Mouse (Mus musculus) MEL (cell line): Measurements from ENCODE around the gene Zfp961. TPM values are rescaled to one million over a fixed set of nuclear protein-coding genes. Genes with fewer than 3 reads are reported as not detected.
A peak's percentile ranks its signal among the peaks of the same experiment; 100 is the strongest.

ENCODE experiments used
- DNase-seq: peaks from one replicate; pipeline ENCODE4 v3.0.0; 2011; ENCODE audit warnings: low read depth, low spot score
- H3K27ac ChIP-seq: 2 replicates; pipeline ENCODE4 v1.5.1; 2012; ENCODE audit warnings: low read depth, mild to moderate bottlenecking, control low read depth, low read length, moderate library complexity; ENCODE audit not compliant: control insufficient read depth
- H3K27me3 ChIP-seq, 2 experiments: fragments of 150-350 bp in 1 of 2; sonication (generic) in 1 of 2; 2 replicates each; pipeline ENCODE4 v1.6.1; 2012; ENCODE audit warnings: low read length in 2 of 2, mild to moderate bottlenecking in 2 of 2, improper control_type of control experiment in 1 of 2, moderate library complexity in 1 of 2; ENCODE audit not compliant: insufficient read depth in 2 of 2, control insufficient read depth in 1 of 2
- H3K36me3 ChIP-seq, 2 experiments: 2 replicates each; pipeline ENCODE4 v1.6.1; 2012 to 2014; ENCODE audit warnings: low read length in 2 of 2, improper control_type of control experiment in 1 of 2, inconsistent platforms in 1 of 2, mild to moderate bottlenecking in 1 of 2; ENCODE audit not compliant: insufficient read depth in 2 of 2, control insufficient read depth in 1 of 2
- H3K4me1 ChIP-seq, 2 experiments: fragments of 150-350 bp in 1 of 2; sonication (generic) in 1 of 2; 2 replicates each; pipeline ENCODE4 v1.6.1; 2012; ENCODE audit warnings: low read length in 2 of 2, improper control_type of control experiment in 1 of 2, mild to moderate bottlenecking in 1 of 2; ENCODE audit not compliant: insufficient read depth in 2 of 2, control insufficient read depth in 1 of 2
- H3K4me3 ChIP-seq, 2 experiments: fragments of 150-350 bp in 1 of 2; sonication (generic) in 1 of 2; 2 replicates each; pipeline ENCODE4 v1.5.1; 2012; ENCODE audit warnings: low read depth in 2 of 2, low read length in 2 of 2, mild to moderate bottlenecking in 2 of 2, moderate library complexity in 2 of 2, control low read depth in 1 of 2, improper control_type of control experiment in 1 of 2; ENCODE audit not compliant: control insufficient read depth in 1 of 2, insufficient read depth in 1 of 2
- H3K79me2 ChIP-seq: 2 replicates; pipeline ENCODE4 v1.6.1; 2012; ENCODE audit warnings: mild to moderate bottlenecking, low read length, moderate library complexity; ENCODE audit not compliant: control insufficient read depth, poor library complexity, insufficient read depth
- H3K9ac ChIP-seq: 2 replicates; pipeline ENCODE4 v1.6.1; 2012; ENCODE audit warnings: low read depth, mild to moderate bottlenecking, control low read depth, low read length, moderate library complexity; ENCODE audit not compliant: control insufficient read depth, poor library complexity, severe bottlenecking
- H3K9me3 ChIP-seq: fragments of 150-350 bp; sonication (generic); replicated peaks from 2 replicates; pipeline ENCODE4 v1.6.1; 2012; ENCODE audit warnings: mild to moderate bottlenecking, low read length, improper control_type of control experiment, moderate library complexity; ENCODE audit not compliant: insufficient read depth
- CHD1 ChIP-seq: IDR thresholded peaks from 2 replicates; pipeline ENCODE4 v1.6.1; 2012; ENCODE audit warnings: low read depth, mild to moderate bottlenecking, inconsistent platforms, low read length, improper control_type of control experiment
- CHD2 ChIP-seq: IDR thresholded peaks from 2 replicates; pipeline ENCODE4 v1.6.1; 2011; ENCODE audit warnings: low read length, improper control_type of control experiment
- E2F4 ChIP-seq: IDR thresholded peaks from 2 replicates; pipeline ENCODE4 v1.6.1; 2011; ENCODE audit warnings: low read depth, low read length, improper control_type of control experiment, borderline replicate concordance
- ELF1 ChIP-seq: IDR thresholded peaks from 2 replicates; pipeline ENCODE4 v1.6.1; 2014; ENCODE audit warnings: low read depth, mild to moderate bottlenecking, inconsistent platforms, low read length, improper control_type of control experiment, moderate library complexity
- EP300 ChIP-seq, 2 experiments: IDR thresholded peaks; 2 replicates each; pipeline ENCODE4 v1.6.1; 2011; ENCODE audit warnings: improper control_type of control experiment in 2 of 2, low read length in 2 of 2, low read depth in 1 of 2, mild to moderate bottlenecking in 1 of 2
- GABPA ChIP-seq: IDR thresholded peaks from 2 replicates; pipeline ENCODE4 v1.6.1; 2012; ENCODE audit warnings: low read depth, mild to moderate bottlenecking, inconsistent platforms, low read length, improper control_type of control experiment, moderate library complexity
- GATA1 ChIP-seq: IDR thresholded peaks from 2 replicates; pipeline ENCODE4 v1.6.1; 2011; ENCODE audit warnings: low read depth, low read length, improper control_type of control experiment
- MAFK ChIP-seq: IDR thresholded peaks from 2 replicates; pipeline ENCODE4 v1.6.1; 2011; ENCODE audit warnings: low read depth, mild to moderate bottlenecking, low read length, improper control_type of control experiment, borderline replicate concordance
- MAZ ChIP-seq: IDR thresholded peaks from 2 replicates; pipeline ENCODE4 v1.6.1; 2012; ENCODE audit warnings: low read depth, mild to moderate bottlenecking, inconsistent platforms, low read length, improper control_type of control experiment
- MEF2A ChIP-seq: IDR thresholded peaks from 2 replicates; pipeline ENCODE4 v1.6.1; 2014; ENCODE audit warnings: low read depth, mild to moderate bottlenecking, inconsistent platforms, low read length, improper control_type of control experiment; ENCODE audit not compliant: poor library complexity, insufficient replicate concordance, severe bottlenecking; ENCODE audit errors: extremely low read depth
- MXI1 ChIP-seq: IDR thresholded peaks from 2 replicates; pipeline ENCODE4 v1.6.1; 2011; ENCODE audit warnings: mild to moderate bottlenecking, low read depth, low read length, improper control_type of control experiment
- POLR2A ChIP-seq, 2 experiments: IDR thresholded peaks; 2 replicates each; pipeline ENCODE4 v1.6.1; 2011 to 2012; ENCODE audit warnings: low read length in 2 of 2, mild to moderate bottlenecking in 2 of 2, control low read depth in 1 of 2, improper control_type of control experiment in 1 of 2, low read depth in 1 of 2, moderate library complexity in 1 of 2; ENCODE audit not compliant: control insufficient read depth in 1 of 2, insufficient read depth in 1 of 2, poor library complexity in 1 of 2
- POLR2AphosphoS2 ChIP-seq: IDR thresholded peaks from 2 replicates; pipeline ENCODE4 v1.6.1; 2011; ENCODE audit warnings: low read length, improper control_type of control experiment
- RCOR1 ChIP-seq: IDR thresholded peaks from 2 replicates; pipeline ENCODE4 v1.6.1; 2012; ENCODE audit warnings: low read depth, mild to moderate bottlenecking, inconsistent platforms, low read length, improper control_type of control experiment
- SIN3A ChIP-seq: IDR thresholded peaks from 2 replicates; pipeline ENCODE4 v1.6.1; 2012; ENCODE audit warnings: low read length, improper control_type of control experiment, inconsistent platforms
- SMC3 ChIP-seq: IDR thresholded peaks from 2 replicates; pipeline ENCODE4 v1.6.1; 2011; ENCODE audit warnings: low read depth, low read length, improper control_type of control experiment
- TAL1 ChIP-seq: IDR thresholded peaks from 2 replicates; pipeline ENCODE4 v1.6.1; 2012; ENCODE audit warnings: mild to moderate bottlenecking, inconsistent platforms, low read length, moderate library complexity, mixed read lengths
- TCF12 ChIP-seq: IDR thresholded peaks from 2 replicates; pipeline ENCODE4 v1.6.1; 2014; ENCODE audit warnings: low read depth, mild to moderate bottlenecking, inconsistent platforms, low read length, improper control_type of control experiment, moderate library complexity
- UBTF ChIP-seq: IDR thresholded peaks from 2 replicates; pipeline ENCODE4 v1.6.1; 2012; ENCODE audit warnings: low read depth, mild to moderate bottlenecking, inconsistent platforms, low read length, improper control_type of control experiment, moderate library complexity, borderline replicate concordance; ENCODE audit not compliant: insufficient read depth
- USF1 ChIP-seq: IDR thresholded peaks from 2 replicates; pipeline ENCODE4 v1.6.1; 2014; ENCODE audit warnings: low read depth, mild to moderate bottlenecking, inconsistent platforms, low read length, improper control_type of control experiment, moderate library complexity
- ZNF384 ChIP-seq: IDR thresholded peaks from 2 replicates; pipeline ENCODE4 v1.6.1; 2012; ENCODE audit warnings: low read depth, mild to moderate bottlenecking, inconsistent platforms, low read length, improper control_type of control experiment
- polyA plus RNA-seq, 2 experiments: library from polyadenylated mRNA; stranded (reverse) in 1 of 2; unstranded in 1 of 2; fragments of >175 nt in 1 of 2; fragments of >200 nt in 1 of 2; gene quantifications; 2 replicates each; pipeline versions ENCODE4 v1.2.1 to v1.2.4; 2012; ENCODE audit warnings: low replicate concordance in 2 of 2, low read depth in 1 of 2; ENCODE audit not compliant: insufficient read length in 2 of 2, insufficient read depth in 1 of 2, missing spikeins in 1 of 2
- total RNA-seq: library from RNA; depleted of rRNA; stranded (reverse); fragments of 300-350 nt; gene quantifications from 2 replicates; pipeline ENCODE4 v1.2.3, GENCODE M21; 2012

Gene Zfp961
- total and polyA plus RNA-seq, 3 experiments = 26.1 to 30.6 TPM; not detected in 1

DNA sequence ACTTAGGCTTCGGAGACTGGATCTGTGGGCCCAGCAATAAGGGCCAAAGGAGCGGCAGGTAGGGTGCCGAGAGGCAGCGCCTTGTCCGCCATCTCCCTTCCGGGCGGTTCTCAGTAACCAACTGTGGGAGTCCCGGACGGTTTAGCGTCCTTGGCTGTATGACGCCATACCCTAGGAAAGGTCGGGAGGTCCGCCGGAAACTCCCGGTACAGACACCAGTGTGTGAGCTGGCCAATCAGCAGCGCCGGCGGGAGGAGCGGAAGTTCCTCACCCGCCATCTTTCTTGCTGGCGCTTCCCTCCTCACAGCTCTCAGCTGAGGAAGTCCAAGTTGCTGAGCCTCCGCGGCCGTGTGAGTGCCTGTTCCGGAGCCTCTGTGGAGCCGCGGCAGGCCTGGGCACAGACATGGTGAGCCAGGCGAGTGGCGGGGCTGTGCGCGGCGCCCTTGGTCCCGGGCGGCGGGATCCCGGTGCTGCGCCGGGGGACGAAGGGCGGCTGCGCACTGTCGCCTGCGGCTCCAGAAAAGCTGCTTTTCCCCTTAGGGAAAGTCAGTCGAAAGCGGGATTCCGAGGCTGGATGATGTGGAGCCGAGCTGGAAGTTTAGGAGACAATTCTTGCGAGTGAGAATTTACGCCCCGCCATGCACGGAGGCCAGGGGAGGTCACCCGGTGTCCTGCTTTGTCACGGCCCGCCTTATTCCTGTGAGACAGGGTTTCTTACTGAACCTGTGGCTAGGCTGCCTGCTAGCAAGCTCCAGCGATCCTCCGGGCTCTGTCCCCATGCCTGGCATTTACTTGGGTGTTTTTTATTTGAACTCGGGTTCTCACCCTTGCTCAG, 28.1 kb upstream of the Zfp961 start (continued):
- TF ChIP-seq MEF2A = no peak
- no peak for TF ChIP-seq RCOR1
- TF ChIP-seq ZNF384 = no peak

DNA sequence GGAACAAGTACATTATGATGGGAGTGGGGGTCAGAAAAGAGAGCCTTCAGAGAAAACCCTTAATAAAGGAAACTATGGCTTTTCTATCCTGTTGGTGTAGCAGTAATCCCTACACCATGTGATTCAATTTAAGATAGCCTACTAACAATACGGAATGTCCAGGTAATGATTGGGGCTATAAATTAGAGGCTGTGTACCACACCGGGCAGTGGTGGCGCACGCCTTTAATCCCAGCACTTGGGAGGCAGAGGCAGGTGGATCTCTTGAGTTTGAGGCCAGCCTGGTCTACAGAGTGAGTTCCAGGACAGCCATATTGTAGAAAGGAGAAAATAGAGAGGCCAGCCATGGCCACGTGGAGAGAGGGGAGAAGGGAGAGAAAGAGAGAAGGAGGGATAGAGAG, 25.0 kb upstream of the Zfp961 start:
- H3K9ac ChIP-seq = no peak overlapping the region
- no peak overlapping the region for H3K4me3 ChIP-seq
- H3K36me3 ChIP-seq = peaks cover 15 to 38% of the 10 kb centered on the region in 2 experiments

DNA sequence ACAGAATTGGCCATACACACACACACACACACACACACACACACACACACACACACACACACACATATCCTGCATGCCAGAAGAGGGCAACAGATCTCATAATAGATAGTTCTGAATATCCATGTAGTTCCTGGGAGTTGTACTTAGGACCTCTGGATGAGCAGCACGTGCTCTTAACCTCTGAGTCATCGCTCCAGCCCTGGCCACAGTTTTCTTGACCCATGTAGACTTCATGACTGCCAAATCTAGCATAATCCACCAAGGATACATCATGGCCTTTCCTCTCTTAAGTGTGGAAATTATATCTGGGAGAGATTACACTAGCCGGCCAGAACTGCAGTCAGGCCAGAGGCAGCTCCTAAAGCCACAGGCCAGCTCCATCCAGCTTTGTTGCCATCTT, 24.3 kb upstream of the Zfp961 start:
- Histone ChIP-seq H3K27me3 (no peaks in the 10 kb centered on the region), H3K27ac (peak overlapping the region; percentile 28; the same call in 1 of the 2 replicates), H3K79me2 (peaks cover 19% of the 10 kb centered on the region), H3K4me3 (no peak overlapping the region), H3K9me3 (no peaks in the 10 kb centered on the region), H3K9ac (no peak overlapping the region), H3K36me3 (peaks cover 18 to 38% of the 10 kb centered on the region in 2 experiments), H3K4me1 (peaks cover 7 to 21% of the 10 kb centered on the region in 2 experiments)
- no peak for TF ChIP-seq MAFK
- TF ChIP-seq SMC3 = no peak
- no peak for TF ChIP-seq SIN3A
- no peak for TF ChIP-seq TAL1
- TF ChIP-seq ELF1 = no peak
- no peak for TF ChIP-seq GATA1
- TF ChIP-seq GABPA = no peak
- TF ChIP-seq POLR2A (IDR thresholded peaks at IDR 0.05; ENCODE audit: control insufficient read depth in 1 of 2, insufficient read depth in 1 of 2, low read depth in 1 of 2, low read length in 2 of 2, poor library complexity in 1 of 2) = no peak
- no peak for TF ChIP-seq RCOR1
- TF ChIP-seq MAZ = no peak
- TF ChIP-seq MXI1 = no peak
- no peak for TF ChIP-seq CHD1
- TF ChIP-seq CHD2 = no peak
- TF ChIP-seq UBTF = no peak
- TF ChIP-seq TCF12 = no peak
- TF ChIP-seq USF1 = no peak
- TF ChIP-seq POLR2AphosphoS2 = no peak
- TF ChIP-seq E2F4 = no peak
- DNase-seq = no peak

More for the DNA sequence above, 25.0 kb upstream of the Zfp961 start:
- DNase-seq = no peak
- 0 out of 2 replicates have a peak, but pooled peaks have one; percentile 25 for TF ChIP-seq POLR2AphosphoS2
- no peak for TF ChIP-seq EP300 (IDR thresholded peaks at IDR 0.05; ENCODE audit: low read depth in 1 of 2, low read length in 2 of 2)
- H3K79me2 ChIP-seq = peaks cover 19% of the 10 kb centered on the region
- peaks cover 7 to 21% of the 10 kb centered on the region in 2 experiments for H3K4me1 ChIP-seq
- H3K27me3 ChIP-seq = no peaks in the 10 kb centered on the region
- H3K27ac ChIP-seq = no peak overlapping the region; the same call in 1 of the 2 replicates
- no peaks in the 10 kb centered on the region for H3K9me3 ChIP-seq
